Mouse (Mus musculus) midbrain, embryonic 11.5 days (tissue): ENCODE results near the gene Gm10337. TPM values are rescaled to one million over a fixed set of nuclear protein-coding genes. Genes with fewer than 3 reads are reported as not detected.

Source experiments
- ATAC-seq: fragments of 200-750 bp; cut with Nextera tagmentation; 2 replicates; pipeline ENCODE4 v1.8.0; 2017; ENCODE audit warnings: moderate TSS enrichment, moderate library complexity; ENCODE audit not compliant: low FRiP score
- DNase-seq: peaks from one replicate; pipeline ENCODE4 v3.0.0; 2015; ENCODE audit warnings: low spot score; ENCODE audit errors: missing footprints
- H3K27ac ChIP-seq: fragments of 300-500 bp; sonication (generic); 2 replicates; pipeline ENCODE4 v1.5.1; 2014; ENCODE audit warnings: low read depth, low read length
- H3K27me3 ChIP-seq: fragments of 300-500 bp; sonication (generic); 2 replicates; pipeline ENCODE4 v1.6.1; 2014; ENCODE audit warnings: mild to moderate bottlenecking, low read length, moderate library complexity, mixed read lengths; ENCODE audit not compliant: control insufficient read depth, insufficient read depth
- H3K36me3 ChIP-seq: fragments of 300-500 bp; sonication (generic); 2 replicates; pipeline ENCODE4 v1.6.1; 2014; ENCODE audit warnings: mild to moderate bottlenecking, low read length, moderate library complexity, mixed read lengths; ENCODE audit not compliant: control insufficient read depth, insufficient read depth
- H3K4me1 ChIP-seq: fragments of 300-500 bp; sonication (generic); 2 replicates; pipeline ENCODE4 v1.6.1; 2014; ENCODE audit warnings: low read length; ENCODE audit not compliant: control insufficient read depth, insufficient read depth
- H3K4me2 ChIP-seq: fragments of 300-500 bp; sonication (generic); 2 replicates; pipeline ENCODE4 v1.6.1; 2014; ENCODE audit warnings: mild to moderate bottlenecking, moderate library complexity
- H3K4me3 ChIP-seq: fragments of 300-500 bp; sonication (generic); 2 replicates; pipeline ENCODE4 v1.5.1; 2014; ENCODE audit warnings: low read depth, low read length
- H3K9ac ChIP-seq: fragments of 300-500 bp; sonication (generic); 2 replicates; pipeline ENCODE4 v1.6.1; 2014; ENCODE audit warnings: low read length
- H3K9me3 ChIP-seq: fragments of 300-500 bp; sonication (generic); 2 replicates; pipeline ENCODE4 v1.6.1; 2016; ENCODE audit warnings: low read length; ENCODE audit not compliant: control insufficient read depth
- WGBS: fragments of 180-500 bp; shearing (Covaris S2); extraction: QIAGEN DNeasy Blood & Tissue Kit; methylation state at CpG from one replicate; pipeline ENCODE4 v1.1.7; 2014; 5-methylcytosine and 5-hydroxymethylcytosine counted together
- polyA plus RNA-seq: library from polyadenylated mRNA; unstranded; fragments of >200 nt; fragmentation: Nextera tagmentation; extraction: Ambion mirVana; gene quantifications from 2 replicates; pipeline ENCODE4 v1.2.1, GENCODE M21; 2014

The Gm10337 gene
- polyA plus RNA-seq, 1 experiment from 2014 or later = 6.7 TPM

GRCm38 (mm10) chr15:102485853-102486252 lies 17.7 kb upstream of the Gm10337 start:
- Histone ChIP-seq H3K9me3 (no peaks in the 10 kb centered on the region), H3K27ac (no peak overlapping the region), H3K27me3 (no peaks in the 10 kb centered on the region), H3K4me3 (no peak overlapping the region), H3K4me1 (no peaks in the 10 kb centered on the region), H3K9ac (no peak overlapping the region), H3K36me3 (peaks cover 39% of the 10 kb centered on the region), H3K4me2 (no peak overlapping the region)
- ATAC-seq = no peak
- WGBS = 91% methylated on average over 12 of the region's 12 CpGs
- DNase-seq = no peak

GRCm38 (mm10) chr15:102487664-102488063 lies 15.9 kb upstream of the Gm10337 start:
- H3K4me1 ChIP-seq = no peaks in the 10 kb centered on the region
- no peak overlapping the region for H3K4me3 ChIP-seq
- no peak overlapping the region for H3K27ac ChIP-seq
- peaks cover 41% of the 10 kb centered on the region for H3K36me3 ChIP-seq
- no peak overlapping the region for H3K9ac ChIP-seq
- no peak overlapping the region for H3K4me2 ChIP-seq
- H3K27me3 ChIP-seq = no peaks in the 10 kb centered on the region
- DNase-seq (no peak), ATAC-seq (no peak)
- no peaks in the 10 kb centered on the region for H3K9me3 ChIP-seq
- WGBS = 84% methylated on average over 1 of the region's 1 CpGs

DNA sequence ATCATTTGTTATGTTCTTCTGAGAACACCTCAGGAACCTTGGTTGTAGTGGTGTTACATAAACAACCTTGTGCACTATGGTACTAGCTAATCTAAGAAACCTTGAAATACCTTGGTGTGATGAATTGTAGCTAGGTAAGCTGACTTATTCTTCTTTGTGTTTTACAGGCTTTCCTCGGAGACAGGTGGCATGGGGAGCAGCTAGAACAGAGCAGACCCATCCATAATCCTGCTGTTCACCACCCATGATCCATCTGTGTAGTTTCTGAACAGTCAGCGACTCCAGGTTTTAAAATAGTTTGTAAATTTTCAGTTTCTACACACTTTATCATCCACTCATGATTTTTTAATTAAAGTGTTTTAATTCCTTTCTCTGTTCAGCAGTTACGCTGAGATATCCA lies 5.2 kb upstream of the Gm10337 start:
- H3K9me3 ChIP-seq = no peaks in the 10 kb centered on the region
- DNase-seq (peak; percentile 79), ATAC-seq (no peak)
- no peak overlapping the region for H3K27ac ChIP-seq
- no peaks in the 10 kb centered on the region for H3K27me3 ChIP-seq
- H3K4me2 ChIP-seq = no peak overlapping the region
- peaks cover 38% of the 10 kb centered on the region for H3K36me3 ChIP-seq
- H3K9ac ChIP-seq = no peak overlapping the region
- no peaks in the 10 kb centered on the region for H3K4me1 ChIP-seq
- H3K4me3 ChIP-seq = no peak overlapping the region
- WGBS = 87% methylated on average over 3 of the region's 3 CpGs

- peak; percentile 77 for DNase-seq
- no peaks in the 10 kb centered on the region for H3K4me1 ChIP-seq
- H3K36me3 ChIP-seq = peaks cover 40% of the 10 kb centered on the region
- 82% methylated on average over 3 of the region's 3 CpGs for WGBS
- no peak overlapping the region for H3K27ac ChIP-seq
- H3K4me3 ChIP-seq = no peak overlapping the region
- no peaks in the 10 kb centered on the region for H3K27me3 ChIP-seq
- ATAC-seq = no peak
- no peaks in the 10 kb centered on the region for H3K9me3 ChIP-seq
- no peak overlapping the region for H3K9ac ChIP-seq
- no peak overlapping the region for H3K4me2 ChIP-seq
These were observed 4.2 kb upstream of the Gm10337 start for GRCm38 (mm10) chr15:102499370-102499769.

- Histone ChIP-seq H3K9me3 (no peaks in the 10 kb centered on the region), H3K4me3 (no peak overlapping the region), H3K4me2 (no peak overlapping the region), H3K27ac (no peak overlapping the region), H3K4me1 (no peaks in the 10 kb centered on the region), H3K36me3 (peaks cover 40% of the 10 kb centered on the region), H3K9ac (no peak overlapping the region), H3K27me3 (no peaks in the 10 kb centered on the region)
- WGBS = 90% methylated on average over 6 of the region's 6 CpGs
- no peak for ATAC-seq
- peak; percentile 82 for DNase-seq
These were observed 3.7 kb upstream of the Gm10337 start for GRCm38 (mm10) chr15:102499851-102500250.

- Histone ChIP-seq H3K27ac (no peak overlapping the region), H3K9me3 (no peaks in the 10 kb centered on the region), H3K4me1 (no peaks in the 10 kb centered on the region), H3K4me3 (no peak overlapping the region), H3K9ac (no peak overlapping the region), H3K36me3 (peaks cover 40% of the 10 kb centered on the region), H3K4me2 (no peak overlapping the region), H3K27me3 (no peaks in the 10 kb centered on the region)
- DNase-seq (no peak), ATAC-seq (no peak)
- WGBS = 91% methylated on average over 5 of the region's 5 CpGs
These were observed 3.0 kb upstream of the Gm10337 start for GRCm38 (mm10) chr15:102500479-102500878.

DNA sequence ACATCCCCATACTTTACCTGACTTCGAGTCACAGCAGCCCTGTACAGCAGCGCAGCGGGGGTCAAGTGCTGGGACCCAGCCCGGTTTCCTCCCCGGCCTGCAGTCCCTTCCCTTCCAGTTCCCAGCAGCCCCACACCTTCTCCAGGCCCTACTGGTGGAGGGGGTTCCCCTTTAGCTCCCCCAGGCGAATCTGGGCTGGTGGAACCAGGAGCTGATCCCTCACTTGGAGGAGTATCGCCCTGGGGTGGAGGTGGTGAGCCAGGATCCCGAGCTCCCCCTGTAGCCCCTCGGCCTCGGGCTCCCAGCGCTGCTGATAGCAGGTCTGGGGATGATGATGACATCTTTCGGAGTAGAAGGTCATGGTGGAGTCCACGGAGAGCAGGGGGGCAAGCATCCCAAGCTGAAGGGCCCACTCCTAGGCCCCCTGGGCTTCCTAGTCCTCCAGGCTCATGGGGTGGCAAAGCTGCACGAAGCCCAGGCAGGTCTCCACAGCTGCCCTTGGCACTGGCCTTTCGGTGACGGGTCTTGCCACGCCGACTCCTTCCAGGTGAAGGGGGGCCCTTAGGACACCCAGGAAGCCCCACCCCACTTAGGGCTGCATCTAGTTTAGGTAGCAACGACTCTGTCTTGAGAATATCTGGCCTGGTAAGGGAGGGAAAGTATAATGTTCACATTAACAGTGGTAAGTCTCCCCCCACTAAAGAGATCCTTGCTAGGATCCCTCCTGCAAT lies 2.3 kb upstream of the Gm10337 start:
- no peaks in the 10 kb centered on the region for H3K9me3 ChIP-seq
- H3K27me3 ChIP-seq = no peaks in the 10 kb centered on the region
- H3K4me3 ChIP-seq = no peak overlapping the region
- ATAC-seq = 0 out of 2 replicates have a peak, but pooled peaks have one; percentile 33
- no peak overlapping the region for H3K9ac ChIP-seq
- H3K27ac ChIP-seq = no peak overlapping the region
- H3K4me2 ChIP-seq = no peak overlapping the region
- peak; percentile 81 for DNase-seq
- H3K4me1 ChIP-seq = no peaks in the 10 kb centered on the region
- peaks cover 40% of the 10 kb centered on the region for H3K36me3 ChIP-seq
- 91% methylated on average over 19 of the region's 19 CpGs for WGBS

DNA sequence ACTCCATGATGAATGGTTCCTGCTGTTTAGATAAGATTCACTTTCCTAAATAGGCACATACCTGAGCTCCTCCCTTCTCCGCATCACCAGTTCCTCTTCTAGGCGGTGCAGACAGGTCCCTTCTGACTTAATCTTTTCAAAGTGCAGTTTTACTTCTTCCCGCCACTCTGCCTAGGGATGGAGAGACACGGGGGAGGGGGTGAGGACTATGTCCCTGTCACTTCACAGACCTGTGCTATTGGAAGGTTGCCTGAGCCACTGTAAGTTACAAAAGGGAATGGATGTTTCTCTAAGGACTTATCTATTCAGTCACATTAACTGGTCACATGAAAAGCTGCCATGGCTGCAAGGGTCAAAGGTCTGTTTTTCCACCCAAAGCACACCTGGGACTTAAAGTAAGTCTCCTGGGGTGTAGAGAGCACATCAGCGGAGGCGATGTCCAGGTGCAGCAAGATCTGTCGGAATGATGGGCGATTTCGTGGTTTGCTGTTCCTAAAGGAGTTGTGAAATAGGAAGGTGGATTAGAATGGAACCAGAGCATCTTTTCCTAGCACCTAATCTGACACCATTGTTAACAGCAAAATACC lies 1.2 kb upstream of the Gm10337 start:
- Histone ChIP-seq H3K36me3 (peaks cover 40% of the 10 kb centered on the region), H3K27ac (no peak overlapping the region), H3K4me1 (no peaks in the 10 kb centered on the region), H3K4me2 (no peak overlapping the region), H3K27me3 (no peaks in the 10 kb centered on the region), H3K9me3 (no peaks in the 10 kb centered on the region), H3K4me3 (no peak overlapping the region), H3K9ac (no peak overlapping the region)
- WGBS = 82% methylated on average over 9 of the region's 9 CpGs
- ATAC-seq = no peak
- peak; percentile 83 for DNase-seq

DNA sequence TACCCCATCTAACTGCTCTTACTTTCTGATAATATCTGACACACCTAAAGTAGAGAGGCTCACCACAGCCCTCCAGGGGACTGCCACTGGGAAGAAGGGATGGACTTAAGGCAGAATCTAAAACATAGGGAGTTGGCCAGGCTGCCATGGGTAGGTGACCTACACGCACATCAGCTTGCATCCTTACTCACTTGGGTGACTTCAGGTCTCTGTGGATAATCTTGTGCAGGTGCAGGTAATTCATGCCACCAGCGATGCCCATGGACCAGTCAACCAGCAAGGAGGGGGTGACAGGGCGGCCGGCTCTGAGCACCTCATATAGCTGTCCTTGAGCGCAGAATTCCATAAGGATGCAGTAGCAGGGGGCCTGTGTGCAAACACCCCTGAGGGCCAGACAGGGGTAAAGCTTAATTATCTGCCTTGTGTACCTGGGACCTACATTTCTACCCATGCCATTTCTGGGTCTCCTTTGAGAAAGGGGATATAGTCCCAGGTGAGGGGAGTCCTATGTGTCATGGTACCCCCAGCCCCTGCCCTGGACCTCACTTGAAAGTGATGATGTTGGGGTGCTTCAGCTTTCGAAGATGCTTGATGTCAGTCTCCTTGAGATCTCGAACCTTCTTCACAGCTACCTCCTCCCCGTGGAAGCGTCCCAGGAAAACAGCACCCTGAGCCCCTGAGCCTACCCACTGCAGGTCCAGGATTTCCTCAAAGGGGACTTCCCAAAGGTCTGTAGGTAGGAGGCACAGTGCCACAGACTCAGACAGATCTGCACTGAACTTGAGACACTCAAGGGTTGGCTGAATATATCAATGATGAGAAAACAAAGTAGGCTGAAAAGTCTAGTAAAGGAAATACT lies 631 bp downstream of the Gm10337 start:
- H3K4me1 ChIP-seq = peaks cover under 1% of the 10 kb centered on the region; the same call in 1 of the 2 replicates

More for the DNA sequence above, 631 bp downstream of the Gm10337 start:
- Histone ChIP-seq H3K36me3 (peaks cover 36% of the 10 kb centered on the region), H3K9ac (no peak overlapping the region), H3K27ac (no peak overlapping the region; the same call in 1 of the 2 replicates), H3K4me2 (no peak overlapping the region), H3K4me3 (no peak overlapping the region), H3K27me3 (no peaks in the 10 kb centered on the region), H3K9me3 (no peaks in the 10 kb centered on the region)
- 88% methylated on average over 9 of the region's 9 CpGs for WGBS
- ATAC-seq = no peak
- peak; percentile 75 for DNase-seq
